Mouse (Mus musculus) T-helper 17 cell (primary cell): ENCODE measurements around the gene Lrrtm4.

Source experiments
- in situ Hi-C, 2 experiments: fragments of 300-600 bp; cut with MboI, MseI; formaldehyde crosslinking; loops; 1 replicate in 1 of 2; 2 replicates in 1 of 2; pipeline ENCODE4 v1.15.1; 2025; ENCODE audit warnings: high pct_unique_total_duplicates in 2 of 2

Gene Lrrtm4

GRCm38 (mm10) chr6:80303568-80303967, 284.9 kb downstream of the Lrrtm4 start:
- in situ Hi-C loops, result loop anchor here in 1 of 2 experiments (10.0 kb wide), 1 partner anchor 1811 kb away; no protein-coding TSS in a partner anchor

- in situ Hi-C loops, result no loop called here
Observed at GRCm38 (mm10) chr6:80328391-80328790, 309.7 kb downstream of the Lrrtm4 start.

GRCm38 (mm10) chr6:80331751-80332150, 313.1 kb downstream of the Lrrtm4 start:
- in situ Hi-C loops, result no loop called here

- in situ Hi-C loops, result no loop called here
Observed at GRCm38 (mm10) chr6:80352307-80352706, 333.6 kb downstream of the Lrrtm4 start.

- in situ Hi-C loops, result loop anchor here in 1 of 2 experiments (5.0 kb wide), 1 partner anchor 50 kb away; no protein-coding TSS in a partner anchor
Observed at GRCm38 (mm10) chr6:80357092-80357491, 338.4 kb downstream of the Lrrtm4 start.

- in situ Hi-C loops, result no loop called here
Observed at GRCm38 (mm10) chr6:80363593-80363992, 344.9 kb downstream of the Lrrtm4 start.

- in situ Hi-C loops, result no loop called here
Observed at GRCm38 (mm10) chr6:80366532-80366931, 347.9 kb downstream of the Lrrtm4 start.

- in situ Hi-C loops, result no loop called here
Observed at GRCm38 (mm10) chr6:80389571-80389970, 370.9 kb downstream of the Lrrtm4 start.

GRCm38 (mm10) chr6:80406757-80407156, 388.1 kb downstream of the Lrrtm4 start:
- in situ Hi-C loops, result loop anchor here in 1 of 2 experiments (5.0 kb wide), 1 partner anchor 49 kb away; no protein-coding TSS in a partner anchor

- in situ Hi-C loops, result no loop called here
Observed at GRCm38 (mm10) chr6:80440135-80440534, 421.5 kb downstream of the Lrrtm4 start.

GRCm38 (mm10) chr6:80470546-80470945, 451.9 kb downstream of the Lrrtm4 start:
- in situ Hi-C loops, result no loop called here

GRCm38 (mm10) chr6:80476153-80476552, 457.5 kb downstream of the Lrrtm4 start:
- in situ Hi-C loops, result no loop called here

GRCm38 (mm10) chr6:80545017-80545416, 526.3 kb downstream of the Lrrtm4 start:
- in situ Hi-C loops, result no loop called here

- in situ Hi-C loops, result no loop called here
Observed at GRCm38 (mm10) chr6:80549907-80550306, 531.2 kb downstream of the Lrrtm4 start.

- in situ Hi-C loops, result no loop called here
Observed at GRCm38 (mm10) chr6:80553398-80553797, 534.7 kb downstream of the Lrrtm4 start.

GRCm38 (mm10) chr6:80554991-80555390, 536.3 kb downstream of the Lrrtm4 start:
- in situ Hi-C loops, result no loop called here

GRCm38 (mm10) chr6:80577227-80577626, 558.5 kb downstream of the Lrrtm4 start:
- in situ Hi-C loops, result no loop called here

- in situ Hi-C loops, result no loop called here
Observed at GRCm38 (mm10) chr6:80582225-80582624, 563.5 kb downstream of the Lrrtm4 start.

- in situ Hi-C loops, result no loop called here
Observed at GRCm38 (mm10) chr6:80589776-80590175, 571.1 kb downstream of the Lrrtm4 start.

- in situ Hi-C loops, result no loop called here
Observed at GRCm38 (mm10) chr6:80619508-80619907, 600.8 kb downstream of the Lrrtm4 start.

GRCm38 (mm10) chr6:80622676-80623334, 604.1 kb downstream of the Lrrtm4 start:
- in situ Hi-C loops, result no loop called here

GRCm38 (mm10) chr6:80625509-80625908, 606.8 kb downstream of the Lrrtm4 start:
- in situ Hi-C loops, result no loop called here

GRCm38 (mm10) chr6:80662729-80663128, 644.1 kb downstream of the Lrrtm4 start:
- in situ Hi-C loops, result no loop called here

- in situ Hi-C loops, result no loop called here
Observed at GRCm38 (mm10) chr6:80664039-80664438, 645.4 kb downstream of the Lrrtm4 start.
